Mouse (Mus musculus): ENCODE data around the gene Gak.

Gak gene

DNA sequence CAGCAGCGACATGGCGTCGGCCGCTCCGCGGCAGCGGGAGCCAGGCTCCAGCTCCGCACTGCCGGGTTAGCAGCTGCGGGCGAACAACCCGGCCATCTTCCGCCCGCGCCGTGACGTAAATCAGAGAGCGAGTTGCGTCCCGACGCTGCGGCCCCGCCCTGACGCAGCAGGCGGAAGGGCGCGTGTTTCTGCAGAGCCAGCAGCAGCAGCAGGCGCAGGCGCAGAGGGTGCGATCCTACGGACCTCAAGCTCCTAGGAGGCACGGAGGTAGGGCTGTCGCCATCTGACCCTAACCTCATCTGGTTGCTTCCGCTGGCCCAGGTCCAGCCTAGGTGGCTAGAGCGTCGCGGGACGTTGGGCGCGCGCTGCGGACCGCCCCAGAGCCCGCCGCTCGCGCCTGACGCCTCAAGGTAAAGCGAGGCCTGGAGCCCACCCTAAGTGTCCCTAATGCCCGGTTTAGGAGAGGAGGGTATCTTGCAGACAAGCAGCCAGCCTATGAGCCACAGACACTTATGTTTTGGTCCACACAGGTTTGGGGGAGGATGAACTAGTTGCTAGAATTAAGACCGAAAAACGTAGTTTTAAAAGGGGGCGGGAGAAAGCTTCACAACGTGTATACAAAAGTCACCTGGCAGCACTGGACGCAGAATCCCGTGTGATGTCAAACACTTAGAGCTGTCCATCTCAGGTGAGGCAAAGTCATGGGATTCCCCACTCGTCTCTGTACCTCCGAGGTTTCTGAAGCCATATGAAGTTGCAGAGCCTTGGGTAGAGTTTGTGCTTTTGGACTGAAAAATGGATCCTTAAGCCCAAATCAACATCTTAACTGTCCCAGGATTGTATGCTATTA is at the start of gene Gak, which contains the start of gene Tmem175:
Gene Gak, minus strand, starts transcription at position 122 of the 850 bp plus-strand sequence.
Gene Tmem175, plus strand, starts transcription at position 137 of the 850 bp plus-strand sequence.
- DNase-seq (ENCODE audit: low spot score) = peak; percentile 93

DNA sequence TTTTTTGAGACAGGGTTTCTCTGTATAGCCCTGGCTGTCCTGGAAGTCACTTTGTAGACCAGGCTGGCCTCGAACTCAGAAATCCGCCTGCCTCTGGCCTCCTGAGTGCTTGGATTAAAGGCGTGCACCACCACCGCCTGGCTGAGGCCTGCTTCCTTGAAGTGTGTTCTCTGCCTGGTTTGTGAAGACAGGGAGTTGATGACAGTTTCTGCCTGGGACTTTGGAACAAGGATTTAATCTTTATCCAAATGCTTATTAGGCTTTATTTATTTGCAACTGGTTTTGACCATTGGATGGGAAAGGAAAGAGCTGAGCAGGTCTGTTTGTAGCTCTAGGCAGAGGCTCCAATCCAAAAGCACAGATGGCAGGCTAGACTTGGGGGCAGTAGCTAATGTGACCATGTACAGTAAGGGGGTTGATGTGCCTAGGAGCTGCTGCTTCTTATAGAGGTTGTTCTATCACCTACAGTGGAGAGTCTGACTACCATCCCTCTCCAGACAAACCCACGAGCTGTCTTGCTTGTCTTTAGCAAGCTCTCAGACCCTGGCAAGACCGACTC is 48.8 kb upstream of the Gak start:
- no peak for DNase-seq (ENCODE audit: low spot score)

- peak; percentile 83 for DNase-seq (ENCODE audit: low spot score)
Observed at GRCm38 (mm10) chr5:108677605-108678295, 48.2 kb upstream of the Gak start.

- no peak for DNase-seq (ENCODE audit: low spot score)
Observed at GRCm38 (mm10) chr5:108676772-108677498, 47.4 kb upstream of the Gak start.

GRCm38 (mm10) chr5:108675251-108675816 is 45.8 kb upstream of the Gak start, which contains the start of gene Slc26a1:
Gene Slc26a1 (minus strand): TSS chr5:108675569.
- DNase-seq (ENCODE audit: low spot score) = no peak

GRCm38 (mm10) chr5:108674624-108675023 is 45.1 kb upstream of the Gak start:
- no peak for DNase-seq (ENCODE audit: low spot score)

- no peak for DNase-seq (ENCODE audit: low spot score)
Observed at GRCm38 (mm10) chr5:108671757-108672156, 42.2 kb upstream of the Gak start.

DNA sequence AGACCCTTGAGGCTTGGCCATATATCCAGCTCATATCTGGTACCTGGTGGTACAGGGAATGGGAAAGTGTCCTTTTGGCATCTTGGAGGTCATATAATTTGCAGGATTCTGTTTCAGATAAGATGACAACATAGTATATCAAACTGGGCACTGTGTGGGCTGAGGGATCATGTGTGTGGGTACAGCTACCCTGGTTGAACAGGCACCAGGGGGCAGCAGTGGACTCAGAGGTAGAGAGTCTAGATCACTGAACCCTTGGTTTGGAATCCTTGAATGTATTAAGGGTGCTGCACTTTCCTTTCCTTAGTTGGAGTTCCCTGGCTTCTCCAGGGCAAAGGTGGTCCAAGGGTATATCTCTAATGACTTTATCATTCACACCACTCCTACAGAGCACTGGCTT is 41.2 kb upstream of the Gak start:
- peak; percentile 63 for DNase-seq (ENCODE audit: low spot score)

DNA sequence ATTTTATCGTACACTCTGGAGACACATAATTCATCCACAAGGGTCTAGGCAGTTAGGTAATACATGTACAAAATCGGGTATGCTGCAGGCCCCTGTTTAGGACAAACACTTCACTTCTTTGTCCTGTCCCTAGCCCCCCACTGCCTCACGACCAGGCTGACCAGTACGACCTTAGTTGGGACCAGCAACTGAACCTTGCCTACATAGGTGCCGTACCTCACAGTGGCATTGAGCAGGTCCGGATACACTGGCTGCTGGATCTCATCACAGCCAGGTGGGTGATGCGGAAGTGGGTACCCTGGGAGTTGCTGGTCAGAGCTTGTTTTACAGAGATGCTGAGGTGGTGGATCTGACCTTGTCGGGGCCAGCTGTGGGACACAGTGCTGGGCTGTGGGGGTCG is 40.4 kb upstream of the Gak start:
- no peak for DNase-seq (ENCODE audit: low spot score)

DNA sequence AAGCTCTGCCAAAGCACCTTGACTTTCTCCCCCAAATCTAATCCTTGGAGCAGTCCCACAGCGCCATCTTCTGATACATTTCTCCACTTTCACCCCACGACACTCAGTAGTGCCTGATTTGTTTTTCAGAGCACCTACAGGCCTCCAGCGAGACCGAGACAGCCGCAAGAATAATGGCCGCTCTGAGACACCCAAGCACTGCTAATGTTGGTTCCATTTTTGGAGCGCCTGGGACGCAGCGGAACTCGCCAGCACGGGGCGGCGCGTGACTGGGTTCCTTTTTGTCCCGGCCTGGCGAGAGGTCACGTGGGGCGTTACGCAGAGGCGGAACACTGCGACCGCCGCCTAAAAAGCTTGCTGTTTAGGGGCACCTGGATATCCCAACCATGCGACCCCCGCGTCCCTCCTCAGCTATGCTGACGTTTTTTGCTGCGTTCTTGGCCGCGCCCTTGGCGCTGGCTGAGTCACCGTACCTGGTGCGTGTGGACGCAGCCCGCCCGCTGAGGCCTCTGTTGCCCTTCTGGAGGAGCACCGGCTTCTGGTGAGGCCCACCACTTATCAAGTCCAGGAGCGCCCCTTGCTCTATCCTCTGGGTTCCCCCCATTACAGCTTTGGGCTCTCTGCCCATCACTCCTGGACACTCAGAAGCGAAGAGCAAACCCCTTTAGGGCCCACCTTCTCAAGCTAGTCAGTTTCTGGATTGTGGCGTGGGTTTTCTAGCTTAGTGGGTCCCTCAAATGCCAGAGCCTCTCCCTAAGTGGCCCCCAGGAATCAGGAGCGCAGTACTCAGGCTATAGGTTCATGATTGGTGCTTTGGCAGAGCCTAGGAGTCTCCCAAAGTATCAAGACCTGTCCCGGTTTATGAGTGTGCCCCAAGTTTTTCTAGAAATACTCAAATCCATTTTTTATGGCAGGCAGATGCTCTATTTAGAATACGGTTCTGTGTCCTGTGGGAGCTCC is 39.7 kb upstream of the Gak start, which contains the start of gene Dgkq:
Gene Dgkq, minus strand, starts transcription at position 696 of the 960 bp plus-strand sequence.
- peak; percentile 92 for DNase-seq (ENCODE audit: low spot score)

DNA sequence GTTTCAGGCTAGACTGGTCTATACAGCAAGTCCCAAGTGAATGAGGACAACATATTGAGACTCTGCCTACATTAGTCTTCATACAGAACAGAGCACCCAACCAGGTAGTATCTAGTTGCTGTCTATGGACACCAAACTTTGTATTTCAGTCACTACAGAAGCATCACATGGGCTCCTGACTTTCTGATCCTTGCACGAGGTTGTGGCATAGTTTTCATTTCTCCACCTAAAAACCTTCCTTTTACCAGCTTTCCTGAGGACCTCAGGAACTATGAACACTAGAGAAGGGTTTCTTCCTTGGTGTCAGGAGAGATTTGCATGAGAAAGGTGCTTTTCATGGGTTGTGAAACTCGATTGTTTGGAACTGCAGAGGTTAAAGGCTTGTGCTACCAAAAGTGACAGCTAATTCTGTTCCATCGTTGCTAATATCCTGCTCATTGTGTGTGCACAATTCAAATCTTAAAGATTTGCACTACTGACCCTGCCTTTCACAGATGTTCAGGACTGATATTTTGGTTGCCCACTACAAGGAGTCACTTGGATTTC is 38.9 kb upstream of the Gak start:
- no peak for DNase-seq (ENCODE audit: low spot score)

GRCm38 (mm10) chr5:108667370-108667769 is 37.8 kb upstream of the Gak start:
- DNase-seq (ENCODE audit: low spot score) = no peak

GRCm38 (mm10) chr5:108665066-108665465 is 35.5 kb upstream of the Gak start:
- DNase-seq (ENCODE audit: low spot score) = no peak

GRCm38 (mm10) chr5:108662772-108663171 is 33.2 kb upstream of the Gak start:
- DNase-seq (ENCODE audit: low spot score) = no peak

GRCm38 (mm10) chr5:108660632-108661268 is 31.2 kb upstream of the Gak start:
- peak; percentile 91 for DNase-seq (ENCODE audit: low spot score)

- no peak for DNase-seq (ENCODE audit: low spot score)
Observed at GRCm38 (mm10) chr5:108659698-108660631, 30.4 kb upstream of the Gak start, which contains the start of gene Idua. Gene Idua (plus strand): TSS chr5:108660331.

- no peak for DNase-seq (ENCODE audit: low spot score)
Observed at GRCm38 (mm10) chr5:108658611-108659010, 29.1 kb upstream of the Gak start.

DNA sequence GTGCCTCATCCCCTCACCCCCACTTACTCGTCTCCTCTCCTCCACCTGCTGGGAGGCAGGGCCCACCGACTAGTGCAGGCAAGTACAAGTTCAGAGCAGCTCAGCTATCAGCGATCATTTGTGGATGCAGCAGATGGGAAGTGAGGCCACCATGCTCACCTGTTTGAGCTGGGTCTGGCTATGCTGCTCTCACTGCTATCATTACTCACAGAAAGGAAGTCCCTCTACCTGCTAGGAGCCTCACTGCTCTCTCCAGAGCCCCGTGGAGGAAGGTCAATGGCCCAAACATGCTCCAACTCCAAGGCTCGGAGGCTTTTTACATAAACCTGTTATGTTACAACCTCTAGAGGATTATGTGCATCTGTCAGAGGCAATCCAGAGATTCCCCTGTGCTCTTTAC is 27.9 kb upstream of the Gak start:
- DNase-seq (ENCODE audit: low spot score) = no peak
